Mouse (Mus musculus) bone marrow, adult 2 months (tissue): ENCODE measurements at regions not wholly inside any gene's neighbourhood (a gene's known extent, or its start where the extent isn't known, plus 50 kb on each side); places are given as distances from the start of the nearest gene placed in this dataset.
A peak's percentile ranks its signal among the peaks of the same experiment; 100 is the strongest.

Source experiments
- H3K27ac ChIP-seq: fragments of 200-500 bp; 2 replicates; pipeline ENCODE4 v1.5.1; 2012; ENCODE audit warnings: low read depth, mild to moderate bottlenecking, control low read depth, inconsistent platforms, low read length; ENCODE audit not compliant: control insufficient read depth, poor library complexity, insufficient read depth
- H3K4me1 ChIP-seq: fragments of 200-500 bp; 2 replicates; pipeline ENCODE4 v1.6.1; 2011; ENCODE audit warnings: low read length; ENCODE audit not compliant: control insufficient read depth, insufficient read depth
- H3K4me3 ChIP-seq: fragments of 200-500 bp; replicated peaks from 2 replicates; pipeline ENCODE3; 2011; ENCODE audit warnings: mild to moderate bottlenecking, low read depth, low read length, control low read depth; ENCODE audit not compliant: control insufficient read depth
- CTCF ChIP-seq: fragments of 200-500 bp; IDR thresholded peaks from 2 replicates; pipeline ENCODE4 v1.5.1; 2011; ENCODE audit warnings: low read length, control low read depth; ENCODE audit not compliant: control insufficient read depth, insufficient read depth
- POLR2A ChIP-seq: fragments of 200-500 bp; IDR thresholded peaks from 2 replicates; pipeline ENCODE4 v1.6.1; 2011; ENCODE audit warnings: low read depth, mild to moderate bottlenecking, control low read depth, low read length, borderline replicate concordance; ENCODE audit not compliant: control insufficient read depth
- WGBS: fragments of 180-500 bp; shearing (Covaris S2); methylation state at CpG from one replicate; pipeline ENCODE4 v1.1.7; 2018; 5-methylcytosine and 5-hydroxymethylcytosine counted together

DNA sequence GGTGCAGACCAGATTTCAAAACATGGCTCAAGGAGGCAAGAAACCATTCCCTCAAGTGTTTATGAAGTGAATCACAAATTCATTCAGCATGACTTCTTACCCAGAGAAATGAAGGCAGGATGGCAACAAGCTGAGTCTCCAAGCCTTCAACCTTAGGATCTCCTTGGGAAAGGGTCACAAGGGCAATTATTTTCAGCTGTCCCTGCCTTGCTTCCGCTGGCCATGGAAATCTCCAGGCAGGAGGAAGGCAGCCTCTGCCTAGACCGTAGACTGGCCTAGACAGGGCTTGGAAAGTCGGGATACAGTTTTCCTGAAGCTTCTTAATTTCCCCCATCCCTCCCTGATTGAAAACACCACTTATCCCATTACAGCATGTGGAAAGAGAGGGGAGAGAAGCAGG is 165.0 kb downstream of the Zfp365 start:
- H3K4me1 ChIP-seq, result no peaks in the 10 kb centered on the region; the same call in 1 of the 2 replicates
- no peak overlapping the region for H3K4me3 ChIP-seq
- 78% methylated on average over 3 of the region's 3 CpGs for WGBS
- no peak overlapping the region for H3K27ac ChIP-seq
- TF ChIP-seq CTCF, result no peak
- TF ChIP-seq POLR2A, result no peak

DNA sequence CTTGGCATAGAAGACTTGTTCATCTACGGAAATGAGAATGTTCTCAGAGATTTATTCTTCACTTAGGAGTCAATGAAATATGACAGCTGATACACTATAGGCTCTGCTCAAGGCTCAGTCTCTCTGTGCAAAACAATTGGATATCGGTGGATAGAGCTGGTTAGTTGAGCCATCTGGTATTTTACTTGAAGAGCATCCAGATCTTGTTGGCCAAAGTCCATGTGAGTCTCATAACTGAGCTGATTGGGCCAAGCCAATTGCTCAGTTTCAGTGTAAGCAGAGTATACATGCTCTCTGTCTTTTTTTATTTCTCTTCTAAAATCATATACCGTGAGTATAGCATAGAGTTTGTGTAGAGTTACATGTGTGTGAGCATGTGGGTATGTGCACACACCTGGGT is 166.3 kb downstream of the Zfp365 start:
- H3K4me3 ChIP-seq, result no peak overlapping the region
- WGBS, result 85% methylated on average over 3 of the region's 3 CpGs
- peaks cover 2% of the 10 kb centered on the region; the same call in 1 of the 2 replicates for H3K4me1 ChIP-seq
- TF ChIP-seq CTCF, result no peak
- TF ChIP-seq POLR2A, result no peak
- H3K27ac ChIP-seq, result no peak overlapping the region

DNA sequence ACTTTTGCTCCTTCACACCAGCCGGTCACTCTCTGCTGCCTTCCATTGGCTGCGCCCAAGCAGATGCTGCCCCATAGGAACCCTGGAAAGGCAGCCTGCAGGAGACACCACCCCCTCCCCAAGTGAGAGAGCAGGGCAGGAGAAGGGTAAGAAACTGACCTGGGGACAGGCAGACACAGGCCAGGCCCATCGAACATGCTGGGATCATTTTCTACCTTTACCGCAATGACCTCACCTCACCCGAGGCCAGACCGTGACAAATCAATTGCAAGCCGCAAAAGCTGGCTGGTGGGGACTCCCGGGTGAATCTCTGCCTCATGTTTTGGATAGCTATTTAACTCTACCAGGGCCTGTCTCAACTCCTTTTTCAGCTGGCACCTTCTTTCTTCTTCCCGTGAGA is 168.9 kb downstream of the Zfp365 start:
- TF ChIP-seq POLR2A (no peak), CTCF (no peak)
- H3K4me3 ChIP-seq, result no peak overlapping the region
- peaks cover 2% of the 10 kb centered on the region; the same call in 1 of the 2 replicates for H3K4me1 ChIP-seq
- H3K27ac ChIP-seq, result no peak overlapping the region
- WGBS, result 92% methylated on average over 9 of the region's 9 CpGs

DNA sequence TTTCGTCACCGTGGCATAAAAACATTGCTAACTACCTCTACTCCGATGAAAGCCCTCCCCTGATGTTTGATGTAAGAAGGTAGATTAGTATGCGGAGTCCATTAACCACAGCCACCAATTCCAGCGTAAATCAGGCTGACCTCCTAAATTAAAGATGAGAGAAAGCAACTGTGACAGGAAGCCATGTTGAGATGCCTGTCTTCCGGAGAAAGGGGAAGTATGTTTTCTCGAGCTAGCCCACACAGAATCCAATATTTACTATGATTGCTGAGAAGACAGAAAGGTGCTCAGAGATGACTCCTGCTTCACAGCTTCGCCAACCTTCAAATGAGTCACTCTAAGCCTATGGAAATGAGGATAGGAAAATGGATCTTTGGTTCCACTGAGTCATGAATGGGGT is 169.6 kb downstream of the Zfp365 start:
- Histone ChIP-seq H3K4me1 (peaks cover 2% of the 10 kb centered on the region; the same call in 1 of the 2 replicates), H3K27ac (no peak overlapping the region), H3K4me3 (no peak overlapping the region)
- WGBS, result 27% methylated on average over 8 of the region's 8 CpGs
- TF ChIP-seq POLR2A, result no peak
- no peak for TF ChIP-seq CTCF

DNA sequence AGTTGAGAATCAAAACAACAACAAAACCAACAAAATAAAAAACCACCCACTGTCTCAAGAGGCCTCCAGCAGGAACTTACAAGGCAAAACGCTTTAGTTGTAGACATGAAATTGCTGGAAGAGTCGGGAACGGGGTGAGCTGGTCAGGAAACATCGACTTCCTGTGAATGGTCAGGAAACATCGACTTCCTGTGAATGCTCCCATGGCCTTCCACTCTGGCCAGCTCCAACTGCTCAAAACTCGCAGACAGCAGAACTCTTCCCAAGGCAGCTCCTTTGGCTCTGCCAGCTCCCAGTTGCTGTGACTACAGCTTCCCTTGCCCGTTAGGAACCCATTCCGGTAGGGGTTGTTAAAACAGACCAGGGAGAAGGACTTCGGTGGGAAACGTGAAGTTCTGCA is 170.2 kb downstream of the Zfp365 start:
- TF ChIP-seq CTCF (no peak), POLR2A (no peak)
- 20% methylated on average over 10 of the region's 10 CpGs for WGBS
- Histone ChIP-seq H3K4me1 (peaks cover 2% of the 10 kb centered on the region; the same call in 1 of the 2 replicates), H3K27ac (no peak overlapping the region), H3K4me3 (no peak overlapping the region)

DNA sequence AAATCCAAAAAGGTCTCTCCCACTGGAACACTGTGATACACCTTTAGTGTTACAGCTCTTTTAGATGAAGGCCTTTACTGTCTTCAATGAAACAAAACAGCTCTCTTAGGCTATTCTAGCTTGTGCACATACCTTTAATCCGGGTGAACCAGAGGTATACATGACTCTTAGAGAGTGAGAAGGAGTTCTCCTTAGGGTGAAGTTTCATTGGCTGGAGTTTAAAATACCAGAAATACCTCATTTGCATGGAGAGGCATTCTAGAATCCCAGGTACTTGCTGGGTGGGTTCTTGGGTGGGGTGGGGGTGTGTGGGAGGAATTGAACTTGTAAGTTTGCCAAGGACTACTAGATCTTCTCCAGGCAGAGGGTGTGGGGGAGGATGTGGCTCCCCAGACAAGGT is 173.3 kb downstream of the Zfp365 start:
- no peak overlapping the region for H3K27ac ChIP-seq
- WGBS, result 50% methylated on average over 1 of the region's 1 CpGs
- no peak for TF ChIP-seq POLR2A
- TF ChIP-seq CTCF, result no peak
- peaks cover 2% of the 10 kb centered on the region; the same call in 1 of the 2 replicates for H3K4me1 ChIP-seq
- H3K4me3 ChIP-seq, result no peak overlapping the region

DNA sequence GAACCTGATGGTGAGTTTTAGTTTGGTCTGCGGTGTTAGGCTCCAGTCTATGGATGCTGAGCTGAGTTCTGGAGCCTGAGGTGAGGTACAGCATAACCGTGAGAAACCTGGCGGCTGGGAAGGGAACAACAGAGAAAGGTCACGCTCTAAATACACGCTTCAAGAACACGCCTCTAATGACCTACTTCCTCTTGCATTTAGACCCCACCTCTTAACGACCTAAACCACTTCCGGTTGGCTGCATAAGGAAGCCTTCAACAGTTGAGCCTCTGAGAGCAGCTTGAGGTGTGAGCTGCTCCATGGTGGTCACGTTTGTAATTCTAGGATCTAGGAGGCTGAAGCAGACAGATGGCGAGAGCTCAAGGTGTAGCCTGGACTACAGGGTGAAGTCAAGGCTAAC is 175.8 kb downstream of the Zfp365 start:
- H3K27ac ChIP-seq, result no peak overlapping the region
- H3K4me3 ChIP-seq, result no peak overlapping the region
- WGBS, result 56% methylated on average over 10 of the region's 10 CpGs
- TF ChIP-seq POLR2A, result no peak
- no peak for TF ChIP-seq CTCF
- H3K4me1 ChIP-seq, result no peaks in the 10 kb centered on the region

DNA sequence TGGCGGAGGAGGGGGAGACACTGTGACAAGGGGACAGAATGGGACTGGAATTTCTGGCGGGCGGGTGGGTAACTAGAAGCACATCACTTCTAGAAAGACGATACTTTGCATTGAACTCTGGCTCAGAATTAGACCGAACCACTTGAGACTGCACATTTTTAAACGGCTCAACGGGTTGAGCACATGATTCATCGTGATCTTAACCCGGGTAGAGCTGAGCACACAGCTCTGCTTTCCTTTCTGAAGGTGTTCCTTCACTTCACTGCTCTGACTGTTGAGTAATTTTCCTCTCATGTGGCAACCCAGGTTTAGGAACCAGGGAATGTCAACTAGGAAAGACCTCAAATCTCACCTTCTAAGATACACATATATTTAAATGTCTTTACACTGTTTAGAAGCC is 180.9 kb downstream of the Zfp365 start:
- no peak overlapping the region for H3K27ac ChIP-seq
- H3K4me1 ChIP-seq, result no peaks in the 10 kb centered on the region
- no peak overlapping the region for H3K4me3 ChIP-seq
- 80% methylated on average over 9 of the region's 9 CpGs for WGBS
- TF ChIP-seq POLR2A (no peak), CTCF (no peak)

DNA sequence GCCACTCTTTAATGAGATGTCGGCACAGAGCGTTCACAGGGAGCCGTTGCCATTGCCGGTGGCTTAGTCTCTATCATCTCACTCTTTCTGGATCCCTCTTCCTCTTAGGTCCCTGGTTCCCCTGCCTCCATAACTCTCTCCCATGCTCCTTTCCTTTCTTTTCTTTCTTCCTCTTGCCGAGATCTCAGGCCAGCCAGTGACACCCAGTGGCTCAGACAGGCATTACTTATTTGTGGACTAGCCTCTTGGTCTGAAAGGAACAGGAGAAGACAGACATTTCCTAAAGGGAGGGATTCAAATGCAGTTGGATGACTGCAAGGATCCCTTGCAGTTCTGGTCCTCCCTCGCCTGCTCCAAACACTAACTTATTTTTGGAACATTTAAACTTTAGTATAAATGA is 180.5 kb upstream of the Ado start:
- no peak overlapping the region for H3K27ac ChIP-seq
- H3K4me3 ChIP-seq, result no peak overlapping the region
- H3K4me1 ChIP-seq, result no peaks in the 10 kb centered on the region
- WGBS, result 48% methylated on average over 6 of the region's 6 CpGs
- TF ChIP-seq CTCF (peak; percentile 67), POLR2A (no peak)
